Mouse (Mus musculus) liver, postnatal 0 days (tissue): ENCODE data around the gene Gm49361. TPM values are rescaled to one million over a fixed set of nuclear protein-coding genes. Genes with fewer than 3 reads are reported as not detected.

Source experiments
- ATAC-seq: fragments of 200-750 bp; cut with Nextera tagmentation; 2 replicates; pipeline ENCODE4 v1.8.0; 2017; ENCODE audit warnings: mild to moderate bottlenecking, moderate library complexity
- DNase-seq: peaks from one replicate; pipeline ENCODE4 v3.0.0-alpha.2; 2016
- H3K27ac ChIP-seq: fragments of 300-500 bp; sonication (generic); 2 replicates; pipeline ENCODE4 v1.5.1; 2014; ENCODE audit warnings: antibody characterized with exemption, moderate library complexity, mild to moderate bottlenecking, low read depth
- H3K27me3 ChIP-seq: fragments of 300-500 bp; sonication (generic); 2 replicates; pipeline ENCODE4 v1.6.1; 2014; ENCODE audit warnings: low read length, control low read depth, mixed read lengths; ENCODE audit not compliant: insufficient read depth
- H3K36me3 ChIP-seq: fragments of 300-500 bp; sonication (generic); replicated peaks from 2 replicates; pipeline ENCODE4 v1.6.1; 2014; ENCODE audit warnings: mild to moderate bottlenecking, control low read depth, low read length, moderate library complexity, mixed read lengths; ENCODE audit not compliant: insufficient read depth
- H3K4me1 ChIP-seq: fragments of 300-500 bp; sonication (generic); 2 replicates; pipeline ENCODE4 v1.6.1; 2014; ENCODE audit warnings: antibody characterized with exemption, mild to moderate bottlenecking, control low read depth; ENCODE audit not compliant: insufficient read depth
- H3K4me2 ChIP-seq: fragments of 300-500 bp; sonication (generic); 2 replicates; pipeline ENCODE4 v1.6.1; 2014; ENCODE audit warnings: low read depth, mild to moderate bottlenecking, low read length, moderate library complexity, mixed read lengths
- H3K4me3 ChIP-seq: fragments of 300-500 bp; sonication (generic); 2 replicates; pipeline ENCODE4 v1.5.1; 2014; ENCODE audit warnings: low read depth, low read length
- H3K9ac ChIP-seq: fragments of 300-500 bp; sonication (generic); replicated peaks from 2 replicates; pipeline ENCODE4 v1.6.1; 2014; ENCODE audit warnings: mild to moderate bottlenecking, moderate library complexity
- H3K9me3 ChIP-seq: fragments of 300-500 bp; sonication (generic); 2 replicates; pipeline ENCODE4 v1.6.1; 2016; ENCODE audit warnings: mild to moderate bottlenecking, control low read depth, low read length, mixed read lengths
- CTCF ChIP-seq: sonication (generic); IDR thresholded peaks from 2 replicates; pipeline ENCODE4 v1.5.1; 2016; ENCODE audit warnings: antibody characterized with exemption, low read depth
- EP300 ChIP-seq: IDR thresholded peaks from 2 replicates; pipeline ENCODE4 v1.6.1; 2016; ENCODE audit warnings: antibody characterized with exemption, low read depth, mild to moderate bottlenecking
- WGBS: fragments of 180-500 bp; shearing (Covaris S2); extraction: QIAGEN DNeasy Blood & Tissue Kit; methylation state at CpG from one replicate; pipeline ENCODE4 v1.1.7; 2014; ENCODE audit not compliant: insufficient replicate concordance; 5-methylcytosine and 5-hydroxymethylcytosine counted together
- polyA plus RNA-seq: library from polyadenylated mRNA; unstranded; fragments of >200 nt; fragmentation: Nextera tagmentation; extraction: Ambion mirVana; gene quantifications from 2 replicates; pipeline ENCODE4 v1.2.1, GENCODE M21; 2015

Gene Gm49361
- not detected in 2 replicates for polyA plus RNA-seq

GRCm38 (mm10) chr14:57746001-57746771, at the start of gene Gm49361:
TSS of gene Gm49361 (minus strand) at chr14:57746103.
- 1% methylated on average over 60 of the region's 68 CpGs for WGBS
- Histone ChIP-seq H3K9ac (peak within 1 kb of the TSS; percentile 92), H3K36me3 (no peaks in the 10 kb centered on the region), H3K4me2 (peak within 1 kb of the TSS; percentile 90), H3K4me3 (peak within 1 kb of the TSS; percentile 98), H3K27ac (peak within 1 kb of the TSS; percentile 97), H3K9me3 (no peaks in the 10 kb centered on the region), H3K27me3 (peaks cover 4% of the 10 kb centered on the region; the same call in 1 of the 2 replicates), H3K4me1 (peaks cover 40% of the 10 kb centered on the region)
- TF ChIP-seq EP300 (no peak), CTCF (no peak)
- DNase-seq: peak; percentile 92
- ATAC-seq: peak; percentile 93

GRCm38 (mm10) chr14:57791171-57791570, 45.3 kb upstream of the Gm49361 start:
- ATAC-seq (no peak), DNase-seq (no peak)
- H3K27me3 ChIP-seq: no peaks in the 10 kb centered on the region
- no peak overlapping the region for H3K27ac ChIP-seq
- no peak overlapping the region for H3K4me2 ChIP-seq
- TF ChIP-seq CTCF: no peak
- TF ChIP-seq EP300: no peak
- no peak overlapping the region for H3K4me3 ChIP-seq
- H3K9me3 ChIP-seq: no peaks in the 10 kb centered on the region
- H3K4me1 ChIP-seq: no peaks in the 10 kb centered on the region
- 63% methylated on average over 4 of the region's 4 CpGs for WGBS
- no peak overlapping the region for H3K9ac ChIP-seq
- H3K36me3 ChIP-seq: no peaks in the 10 kb centered on the region

GRCm38 (mm10) chr14:57789759-57790158, 43.9 kb upstream of the Gm49361 start:
- H3K36me3 ChIP-seq: no peaks in the 10 kb centered on the region
- H3K9ac ChIP-seq: no peak overlapping the region
- ATAC-seq (no peak), DNase-seq (no peak)
- H3K4me3 ChIP-seq: no peak overlapping the region
- no peaks in the 10 kb centered on the region for H3K9me3 ChIP-seq
- 76% methylated on average over 9 of the region's 9 CpGs for WGBS
- TF ChIP-seq EP300 (no peak), CTCF (no peak)
- H3K27ac ChIP-seq: no peak overlapping the region
- H3K27me3 ChIP-seq: no peaks in the 10 kb centered on the region
- no peaks in the 10 kb centered on the region for H3K4me1 ChIP-seq
- no peak overlapping the region for H3K4me2 ChIP-seq

- H3K9me3 ChIP-seq: no peaks in the 10 kb centered on the region
- no peak for TF ChIP-seq EP300
- no peak for TF ChIP-seq CTCF
- no peaks in the 10 kb centered on the region for H3K36me3 ChIP-seq
- no peaks in the 10 kb centered on the region for H3K27me3 ChIP-seq
- H3K27ac ChIP-seq: no peak overlapping the region
- DNase-seq: no peak
- ATAC-seq: no peak
- H3K4me1 ChIP-seq: no peaks in the 10 kb centered on the region
- no peak overlapping the region for H3K4me3 ChIP-seq
- 57% methylated on average over 2 of the region's 2 CpGs for WGBS
- no peak overlapping the region for H3K4me2 ChIP-seq
- H3K9ac ChIP-seq: no peak overlapping the region
These were observed 43.4 kb upstream of the Gm49361 start for GRCm38 (mm10) chr14:57789311-57789710.

- ATAC-seq: no peak
- no peaks in the 10 kb centered on the region for H3K36me3 ChIP-seq
- H3K4me2 ChIP-seq: no peak overlapping the region
- no peak for DNase-seq
- no peaks in the 10 kb centered on the region for H3K9me3 ChIP-seq
- H3K27me3 ChIP-seq: no peaks in the 10 kb centered on the region
- H3K27ac ChIP-seq: no peak overlapping the region
- no peak overlapping the region for H3K9ac ChIP-seq
- TF ChIP-seq EP300 (no peak), CTCF (no peak)
- no peak overlapping the region for H3K4me3 ChIP-seq
- no peaks in the 10 kb centered on the region for H3K4me1 ChIP-seq
- 70% methylated on average over 4 of the region's 4 CpGs for WGBS
These were observed 41.5 kb upstream of the Gm49361 start for GRCm38 (mm10) chr14:57787406-57787805.

- Histone ChIP-seq H3K4me2 (0 out of 2 replicates have a peak overlapping the region, but pooled peaks have one; percentile 26), H3K36me3 (no peaks in the 10 kb centered on the region), H3K9me3 (no peaks in the 10 kb centered on the region), H3K9ac (no peak overlapping the region), H3K27me3 (no peaks in the 10 kb centered on the region), H3K4me3 (no peak overlapping the region), H3K4me1 (no peaks in the 10 kb centered on the region), H3K27ac (peak overlapping the region; percentile 44; the same call in 1 of the 2 replicates)
- WGBS: 45% methylated on average over 6 of the region's 6 CpGs
- DNase-seq (no peak), ATAC-seq (no peak; the same call in 1 of the 2 replicates)
- no peak for TF ChIP-seq CTCF
- no peak for TF ChIP-seq EP300
These were observed 26.4 kb upstream of the Gm49361 start for GRCm38 (mm10) chr14:57772157-57772815.
